Mouse (Mus musculus) kidney, embryonic 15.5 days (tissue): ENCODE data around the gene Tanc2. TPM values are rescaled to one million over a fixed set of nuclear protein-coding genes. Genes with fewer than 3 reads are reported as not detected.
A peak's percentile ranks its signal among the peaks of the same experiment; 100 is the strongest.

Experiments
- ATAC-seq: fragments of 200-750 bp; cut with Nextera tagmentation; replicated peaks from 2 replicates; pipeline ENCODE4 v1.8.0; 2017; ENCODE audit warnings: moderate TSS enrichment; ENCODE audit not compliant: low FRiP score
- H3K27ac ChIP-seq: fragments of 300-500 bp; sonication (generic); 2 replicates; pipeline ENCODE4 v1.5.1; 2015; ENCODE audit warnings: mild to moderate bottlenecking, inconsistent platforms
- H3K27me3 ChIP-seq: fragments of 300-500 bp; sonication (generic); 2 replicates; pipeline ENCODE4 v1.6.1; 2015; ENCODE audit warnings: inconsistent platforms
- H3K36me3 ChIP-seq: fragments of 300-500 bp; sonication (generic); 2 replicates; pipeline ENCODE4 v1.6.1; 2015; ENCODE audit warnings: inconsistent platforms
- H3K4me1 ChIP-seq: fragments of 300-500 bp; sonication (generic); 2 replicates; pipeline ENCODE4 v1.6.1; 2015; ENCODE audit warnings: inconsistent platforms
- H3K4me2 ChIP-seq: fragments of 300-500 bp; sonication (generic); 2 replicates; pipeline ENCODE4 v1.6.1; 2015; ENCODE audit warnings: moderate library complexity, mild to moderate bottlenecking, inconsistent platforms
- H3K4me3 ChIP-seq: fragments of 300-500 bp; sonication (generic); replicated peaks from 2 replicates; pipeline ENCODE4 v1.5.1; 2015; ENCODE audit warnings: mild to moderate bottlenecking, inconsistent platforms
- H3K9ac ChIP-seq: fragments of 300-500 bp; sonication (generic); 2 replicates; pipeline ENCODE4 v1.6.1; 2015; ENCODE audit warnings: mild to moderate bottlenecking, inconsistent platforms
- H3K9me3 ChIP-seq: fragments of 300-500 bp; sonication (generic); replicated peaks from 2 replicates; pipeline ENCODE4 v1.6.1; 2016; ENCODE audit warnings: inconsistent platforms
- WGBS: fragments of 180-500 bp; shearing (Covaris S2); methylation state at CpG from one replicate; pipeline ENCODE4 v1.1.7; 2015; ENCODE audit warnings: mixed read lengths; 5-methylcytosine and 5-hydroxymethylcytosine counted together
- polyA plus RNA-seq: library from polyadenylated mRNA; unstranded; fragments of >200 nt; fragmentation: Nextera tagmentation; extraction: Ambion mirVana; gene quantifications from 2 replicates; pipeline ENCODE4 v1.2.1, GENCODE M21; 2015

The Tanc2 gene
- polyA plus RNA-seq, 1 experiment from 2014 or later, result 9.4 TPM

GRCm38 (mm10) chr11:105911592-105912375 lies 322.0 kb downstream of the Tanc2 start:
- no peak overlapping the region for H3K27ac ChIP-seq
- H3K36me3 ChIP-seq, result peaks cover 16% of the 10 kb centered on the region
- H3K4me1 ChIP-seq, result no peaks in the 10 kb centered on the region
- WGBS, result 35% methylated on average over 4 of the region's 4 CpGs
- no peak overlapping the region for H3K4me3 ChIP-seq
- H3K27me3 ChIP-seq, result no peaks in the 10 kb centered on the region
- no peaks in the 10 kb centered on the region for H3K9me3 ChIP-seq
- no peak for ATAC-seq
- H3K4me2 ChIP-seq, result no peak overlapping the region
- no peak overlapping the region for H3K9ac ChIP-seq

- Histone ChIP-seq H3K27me3 (no peaks in the 10 kb centered on the region), H3K4me2 (no peak overlapping the region), H3K4me1 (no peaks in the 10 kb centered on the region), H3K4me3 (no peak overlapping the region), H3K9ac (no peak overlapping the region), H3K9me3 (no peaks in the 10 kb centered on the region), H3K27ac (no peak overlapping the region), H3K36me3 (peaks cover 19% of the 10 kb centered on the region)
- 42% methylated on average over 5 of the region's 5 CpGs for WGBS
- ATAC-seq, result no peak
Observed at GRCm38 (mm10) chr11:105913580-105913979, 323.8 kb downstream of the Tanc2 start.

- no peak overlapping the region for H3K4me3 ChIP-seq
- no peaks in the 10 kb centered on the region for H3K27me3 ChIP-seq
- H3K27ac ChIP-seq, result no peak overlapping the region
- no peaks in the 10 kb centered on the region for H3K9me3 ChIP-seq
- WGBS, result 81% methylated on average over 3 of the region's 3 CpGs
- H3K9ac ChIP-seq, result no peak overlapping the region
- H3K4me1 ChIP-seq, result no peaks in the 10 kb centered on the region
- ATAC-seq, result no peak
- peaks cover 54% of the 10 kb centered on the region for H3K36me3 ChIP-seq
- no peak overlapping the region for H3K4me2 ChIP-seq
Observed at GRCm38 (mm10) chr11:105920098-105920785, 330.5 kb downstream of the Tanc2 start.

DNA sequence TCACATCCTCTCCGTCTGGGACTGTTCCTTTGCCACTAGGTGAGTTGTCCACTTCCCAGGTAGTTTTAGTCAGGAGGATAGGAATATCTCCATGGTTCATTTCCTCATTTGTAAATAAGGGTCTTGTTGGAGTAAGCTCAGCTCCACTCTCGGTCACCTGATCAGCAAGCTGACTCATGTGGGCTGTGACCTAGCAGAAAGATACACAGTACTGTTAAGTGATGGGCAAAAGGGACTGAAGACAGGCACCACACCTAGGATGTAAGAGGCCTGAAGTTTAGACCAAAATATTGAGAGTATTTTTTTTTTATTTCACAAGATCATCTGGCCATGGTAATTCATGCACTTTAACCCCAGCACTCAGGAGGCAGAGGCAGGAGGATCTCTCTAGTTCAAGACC lies 331.1 kb downstream of the Tanc2 start:
- no peak overlapping the region for H3K4me3 ChIP-seq
- no peak overlapping the region for H3K9ac ChIP-seq
- no peak for ATAC-seq
- 93% methylated on average over 2 of the region's 2 CpGs for WGBS
- no peak overlapping the region for H3K4me2 ChIP-seq
- H3K27ac ChIP-seq, result no peak overlapping the region
- H3K27me3 ChIP-seq, result no peaks in the 10 kb centered on the region
- peaks cover 54% of the 10 kb centered on the region for H3K36me3 ChIP-seq
- H3K4me1 ChIP-seq, result no peaks in the 10 kb centered on the region
- no peaks in the 10 kb centered on the region for H3K9me3 ChIP-seq

GRCm38 (mm10) chr11:105921275-105921674 lies 331.5 kb downstream of the Tanc2 start:
- 96% methylated on average over 5 of the region's 5 CpGs for WGBS
- no peaks in the 10 kb centered on the region for H3K27me3 ChIP-seq
- peaks cover 50% of the 10 kb centered on the region for H3K36me3 ChIP-seq

GRCm38 (mm10) chr11:105922769-105923663 lies 333.2 kb downstream of the Tanc2 start:
- WGBS, result 89% methylated on average over 20 of the region's 20 CpGs
- ATAC-seq, result no peak
- H3K27ac ChIP-seq, result no peak overlapping the region

More at GRCm38 (mm10) chr11:105921275-105921674, 331.5 kb downstream of the Tanc2 start:
- H3K4me3 ChIP-seq, result no peak overlapping the region
- H3K9ac ChIP-seq, result no peak overlapping the region
- H3K27ac ChIP-seq, result no peak overlapping the region
- ATAC-seq, result no peak
- H3K9me3 ChIP-seq, result no peaks in the 10 kb centered on the region
- no peak overlapping the region for H3K4me2 ChIP-seq
- H3K4me1 ChIP-seq, result no peaks in the 10 kb centered on the region

GRCm38 (mm10) chr11:105927065-105928030 lies 337.6 kb downstream of the Tanc2 start:
- Histone ChIP-seq H3K4me2 (no peak overlapping the region), H3K9ac (no peak overlapping the region), H3K4me3 (no peak overlapping the region), H3K27me3 (no peaks in the 10 kb centered on the region), H3K36me3 (peaks cover 15% of the 10 kb centered on the region), H3K27ac (no peak overlapping the region), H3K9me3 (no peaks in the 10 kb centered on the region), H3K4me1 (peaks cover 9% of the 10 kb centered on the region; the same call in 1 of the 2 replicates)
- 52% methylated on average over 14 of the region's 14 CpGs for WGBS
- ATAC-seq, result peak; percentile 52; the same call in 1 of the 2 replicates

More at GRCm38 (mm10) chr11:105922769-105923663, 333.2 kb downstream of the Tanc2 start:
- H3K9me3 ChIP-seq, result no peaks in the 10 kb centered on the region
- peaks cover 45% of the 10 kb centered on the region for H3K36me3 ChIP-seq
- H3K4me1 ChIP-seq, result peaks cover 7% of the 10 kb centered on the region; the same call in 1 of the 2 replicates
- no peak overlapping the region for H3K4me2 ChIP-seq
- no peak overlapping the region for H3K9ac ChIP-seq
- H3K27me3 ChIP-seq, result no peaks in the 10 kb centered on the region
- H3K4me3 ChIP-seq, result no peak overlapping the region

GRCm38 (mm10) chr11:105928171-105928570 lies 338.4 kb downstream of the Tanc2 start:
- Histone ChIP-seq H3K4me2 (no peak overlapping the region), H3K4me1 (peaks cover 9% of the 10 kb centered on the region; the same call in 1 of the 2 replicates), H3K27me3 (no peaks in the 10 kb centered on the region), H3K9ac (no peak overlapping the region), H3K27ac (no peak overlapping the region), H3K9me3 (no peaks in the 10 kb centered on the region), H3K36me3 (peaks cover 7% of the 10 kb centered on the region), H3K4me3 (no peak overlapping the region)
- ATAC-seq, result no peak
- 68% methylated on average over 5 of the region's 5 CpGs for WGBS

- Histone ChIP-seq H3K4me1 (peaks cover 9% of the 10 kb centered on the region; the same call in 1 of the 2 replicates), H3K4me2 (no peak overlapping the region), H3K4me3 (no peak overlapping the region), H3K9me3 (no peaks in the 10 kb centered on the region), H3K27me3 (no peaks in the 10 kb centered on the region), H3K9ac (no peak overlapping the region), H3K27ac (no peak overlapping the region), H3K36me3 (no peaks in the 10 kb centered on the region)
- no peak for ATAC-seq
- WGBS, result 86% methylated on average over 3 of the region's 3 CpGs
Observed at GRCm38 (mm10) chr11:105931380-105931779, 341.6 kb downstream of the Tanc2 start.

GRCm38 (mm10) chr11:105933746-105934145 lies 344.0 kb downstream of the Tanc2 start:
- WGBS, result 89% methylated on average over 8 of the region's 8 CpGs
- Histone ChIP-seq H3K27me3 (0 out of 2 replicates have a peak, but pooled peaks cover 3% of the 10 kb centered on the region), H3K4me2 (no peak overlapping the region), H3K4me1 (no peaks in the 10 kb centered on the region), H3K9ac (no peak overlapping the region), H3K4me3 (no peak overlapping the region), H3K9me3 (no peaks in the 10 kb centered on the region), H3K36me3 (no peaks in the 10 kb centered on the region), H3K27ac (no peak overlapping the region)
- no peak for ATAC-seq

GRCm38 (mm10) chr11:105934303-105934711 lies 344.5 kb downstream of the Tanc2 start:
- H3K27me3 ChIP-seq, result 0 out of 2 replicates have a peak, but pooled peaks cover 3% of the 10 kb centered on the region
- no peaks in the 10 kb centered on the region for H3K36me3 ChIP-seq
- H3K9me3 ChIP-seq, result no peaks in the 10 kb centered on the region
- no peak overlapping the region for H3K9ac ChIP-seq
- 75% methylated on average over 5 of the region's 5 CpGs for WGBS
- H3K27ac ChIP-seq, result no peak overlapping the region
- H3K4me3 ChIP-seq, result no peak overlapping the region
- no peak overlapping the region for H3K4me2 ChIP-seq
- no peak for ATAC-seq
- no peaks in the 10 kb centered on the region for H3K4me1 ChIP-seq
